Mouse (Mus musculus): ENCODE data around the gene Vmn1r59. TPM values are rescaled to one million over a fixed set of nuclear protein-coding genes. Genes with fewer than 3 reads are reported as not detected.
"Not testable (repeated sequence)": the region's sequence is repeated elsewhere in the genome, so short reads cannot be mapped to it uniquely, and the experiment has no call there.

The Vmn1r59 gene
- polyA plus RNA-seq (2012; rRNA removed) (not detected in 2 replicates), polyA plus RNA-seq (2014; fragmentation: Nextera tagmentation; extraction: Ambion mirVana) (not detected in 2 replicates)

DNA sequence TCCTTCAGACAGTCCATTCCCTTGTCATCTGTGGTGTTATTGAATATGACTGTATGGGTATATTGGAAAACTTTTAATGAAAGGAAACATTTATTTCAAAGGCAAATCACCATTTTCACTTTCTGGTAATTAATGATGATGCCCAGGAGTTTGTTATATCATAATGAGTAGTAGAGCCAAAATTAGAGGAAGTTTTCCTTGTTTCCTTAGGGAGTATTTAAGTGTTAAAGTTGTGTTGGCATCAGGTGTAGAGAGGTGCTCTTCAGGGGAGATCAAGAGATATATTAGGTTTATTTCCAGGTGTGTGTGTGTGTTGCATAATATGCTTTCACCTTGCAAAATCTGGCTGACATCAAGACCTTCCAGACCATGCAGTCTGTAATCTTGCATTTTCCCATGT is at the start of gene Vmn1r59:
Gene Vmn1r59, minus strand, starts transcription at position 101 of the 400 bp plus-strand sequence.
- H3K9ac ChIP-seq (ENCODE audit: low read depth, low read length, severe bottlenecking) = no peak within 1 kb of the TSS

DNA sequence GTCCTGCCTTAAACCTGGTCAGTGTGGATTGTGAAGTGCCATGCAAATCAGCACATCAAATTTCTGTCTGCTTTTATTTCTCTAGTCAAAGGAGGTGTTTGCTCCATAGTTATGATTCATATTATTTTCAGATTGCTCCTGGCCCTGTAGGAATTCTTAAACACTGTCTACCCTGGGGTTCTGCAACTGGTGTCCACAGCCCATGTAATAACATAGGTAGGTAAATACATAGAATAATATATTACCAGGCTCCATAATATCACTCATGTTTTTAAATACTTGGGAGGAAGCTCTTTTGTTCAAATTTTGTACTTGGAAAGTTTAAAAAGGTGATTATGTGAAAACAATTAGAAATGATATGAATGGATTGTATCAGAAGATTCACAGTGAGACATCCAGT is 37.3 kb upstream of the Vmn1r59 start, which contains the start of gene Vmn2r28:
Gene Vmn2r28, minus strand, starts transcription at position 101 of the 400 bp plus-strand sequence.
- H3K9me3 ChIP-seq (ENCODE audit: control insufficient read depth, low read length); ATAC-seq (ENCODE audit: low FRiP score, low read depth): not testable (repeated sequence)

More for the DNA sequence above, at the start of gene Vmn1r59:
- no peak within 1 kb of the TSS for H3K27ac ChIP-seq (replicated peaks; ENCODE audit: low read depth, low read length)
- peaks cover 7% of the 10 kb centered on the region; the same call in 1 of the 2 replicates for H3K9me3 ChIP-seq (ENCODE audit: control insufficient read depth, low read length)
- no peak for TF ChIP-seq POLR2A (IDR thresholded peaks at IDR 0.05; ENCODE audit: borderline replicate concordance, extremely low read depth, insufficient read depth, insufficient read length)
- no peaks in the 10 kb centered on the region for H3K27me3 ChIP-seq (ENCODE audit: control insufficient read depth, insufficient read depth, low read length)
- H3K4me3 ChIP-seq (replicated peaks; ENCODE audit: low read length) = no peak within 1 kb of the TSS
- DNase-seq (ENCODE audit: low spot score) (no peak), ATAC-seq (ENCODE audit: low FRiP score, low read depth) (no peak)
- H3K4me1 ChIP-seq (ENCODE audit: control insufficient read depth, insufficient read depth, low read length) = no peaks in the 10 kb centered on the region
- no peaks in the 10 kb centered on the region for H3K36me3 ChIP-seq (ENCODE audit: control insufficient read depth, insufficient read depth, low read length)
- no peak within 1 kb of the TSS for H3K4me2 ChIP-seq (replicated peaks; ENCODE audit: low read depth, low read length, severe bottlenecking)

DNA sequence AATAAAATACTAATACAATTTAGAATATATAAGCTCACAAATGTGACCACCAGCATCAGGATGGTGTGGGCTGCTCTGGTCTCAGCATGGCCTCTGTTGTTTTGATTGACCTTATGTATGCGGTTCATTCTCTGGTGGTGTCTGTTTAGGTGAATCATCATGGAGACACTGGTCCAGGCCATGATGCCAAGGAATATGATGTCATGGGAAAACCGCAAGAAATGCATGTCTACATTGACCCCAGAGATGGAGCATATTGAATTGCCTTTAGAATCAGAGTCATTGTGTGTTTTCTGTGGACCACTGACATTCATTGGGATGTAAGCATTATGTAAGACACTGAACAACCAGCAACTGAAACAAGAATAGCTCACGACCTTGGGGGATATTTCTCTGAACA is 2.6 kb downstream of the Vmn1r59 start:
- not testable (repeated sequence) for H3K9ac ChIP-seq (ENCODE audit: low read depth, low read length, severe bottlenecking); H3K4me1 ChIP-seq (ENCODE audit: control insufficient read depth, insufficient read depth, low read length); H3K27ac ChIP-seq (replicated peaks; ENCODE audit: low read depth, low read length); H3K27me3 ChIP-seq (ENCODE audit: control insufficient read depth, insufficient read depth, low read length); H3K36me3 ChIP-seq (ENCODE audit: control insufficient read depth, insufficient read depth, low read length); DNase-seq (ENCODE audit: low spot score); ATAC-seq (ENCODE audit: low FRiP score, low read depth); H3K4me3 ChIP-seq (replicated peaks; ENCODE audit: low read length); H3K9me3 ChIP-seq (ENCODE audit: control insufficient read depth, low read length); H3K4me2 ChIP-seq (replicated peaks; ENCODE audit: low read depth, low read length, severe bottlenecking)
- WGBS = 67% methylated on average over 3 of the region's 3 CpGs

More for the DNA sequence above, 37.3 kb upstream of the Vmn1r59 start, which contains the start of gene Vmn2r28:
- H3K4me3 ChIP-seq (replicated peaks; ENCODE audit: low read length); H3K9ac ChIP-seq (ENCODE audit: low read depth, low read length, severe bottlenecking); H3K36me3 ChIP-seq (ENCODE audit: control insufficient read depth, insufficient read depth, low read length); H3K27ac ChIP-seq (replicated peaks; ENCODE audit: low read depth, low read length); H3K27me3 ChIP-seq (ENCODE audit: control insufficient read depth, insufficient read depth, low read length); DNase-seq (ENCODE audit: low spot score); H3K4me2 ChIP-seq (replicated peaks; ENCODE audit: low read depth, low read length, severe bottlenecking); H3K4me1 ChIP-seq (ENCODE audit: control insufficient read depth, insufficient read depth, low read length): not testable (repeated sequence)

DNA sequence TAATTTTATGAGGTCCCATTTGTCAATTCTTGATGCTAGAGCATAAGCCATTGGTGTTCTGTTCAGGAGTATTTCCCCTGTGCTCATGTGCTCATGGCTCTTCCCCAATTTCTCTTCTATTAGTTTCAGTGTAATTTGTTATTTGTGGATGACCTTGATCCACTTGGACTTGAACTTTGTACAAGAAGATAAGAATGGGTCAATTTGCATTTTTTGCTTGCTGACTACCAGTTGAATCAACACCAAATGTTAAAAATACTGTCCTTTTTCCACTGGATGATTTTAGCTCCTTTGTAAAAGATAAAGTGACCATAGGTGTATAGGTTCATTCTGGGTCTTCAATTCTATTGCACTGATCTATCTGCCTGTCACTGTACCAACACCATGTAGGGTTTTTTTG is 7.9 kb downstream of the Vmn1r59 start:
- no peaks in the 10 kb centered on the region for H3K9me3 ChIP-seq (ENCODE audit: control insufficient read depth, low read length)
- DNase-seq (ENCODE audit: low spot score) = no peak
- H3K36me3 ChIP-seq (ENCODE audit: control insufficient read depth, insufficient read depth, low read length) = no peaks in the 10 kb centered on the region
- no peak for ATAC-seq (ENCODE audit: low FRiP score, low read depth)
- H3K4me1 ChIP-seq (ENCODE audit: control insufficient read depth, insufficient read depth, low read length) = no peaks in the 10 kb centered on the region
- no peak overlapping the region for H3K9ac ChIP-seq (ENCODE audit: low read depth, low read length, severe bottlenecking)
- H3K4me3 ChIP-seq (replicated peaks; ENCODE audit: low read length) = no peak overlapping the region
- H3K27ac ChIP-seq (replicated peaks; ENCODE audit: low read depth, low read length) = no peak overlapping the region
- H3K4me2 ChIP-seq (replicated peaks; ENCODE audit: low read depth, low read length, severe bottlenecking) = no peak overlapping the region
- no peak for TF ChIP-seq POLR2A (IDR thresholded peaks at IDR 0.05; ENCODE audit: borderline replicate concordance, extremely low read depth, insufficient read depth, insufficient read length)
- no peaks in the 10 kb centered on the region for H3K27me3 ChIP-seq (ENCODE audit: control insufficient read depth, insufficient read depth, low read length)

DNA sequence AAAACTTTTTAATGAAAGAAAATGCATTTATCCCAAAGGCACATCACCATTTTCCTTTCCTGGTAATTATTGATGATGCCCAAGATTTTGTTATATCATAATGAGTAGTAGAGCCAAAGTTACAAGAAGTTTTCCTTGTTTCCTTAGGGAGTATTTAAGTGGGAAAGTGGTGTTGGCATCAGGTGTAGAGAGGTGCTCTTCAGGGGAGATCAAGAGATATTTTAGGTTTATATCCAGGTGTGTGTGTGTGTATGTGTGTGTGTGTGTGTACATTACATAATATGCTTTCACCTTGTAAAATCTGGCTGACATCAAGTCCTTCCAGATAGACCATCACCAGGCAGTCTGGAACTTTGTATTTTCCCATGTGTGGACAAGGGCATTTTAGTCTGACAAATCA is 43.3 kb downstream of the Vmn1r59 start, which contains the start of gene Vmn1r58:
Gene Vmn1r58, minus strand, starts transcription at position 101 of the 400 bp plus-strand sequence.
- not testable (repeated sequence) for H3K4me2 ChIP-seq (replicated peaks; ENCODE audit: low read depth, low read length, severe bottlenecking); H3K36me3 ChIP-seq (ENCODE audit: control insufficient read depth, insufficient read depth, low read length); H3K9ac ChIP-seq (ENCODE audit: low read depth, low read length, severe bottlenecking); ATAC-seq (ENCODE audit: low FRiP score, low read depth); H3K27ac ChIP-seq (replicated peaks; ENCODE audit: low read depth, low read length); H3K27me3 ChIP-seq (ENCODE audit: control insufficient read depth, insufficient read depth, low read length); H3K4me3 ChIP-seq (replicated peaks; ENCODE audit: low read length); H3K9me3 ChIP-seq (ENCODE audit: control insufficient read depth, low read length); DNase-seq (ENCODE audit: low spot score); H3K4me1 ChIP-seq (ENCODE audit: control insufficient read depth, insufficient read depth, low read length)

GRCm38 (mm10) chr7:5406201-5406600 is 50.4 kb downstream of the Vmn1r59 start:
- Histone ChIP-seq H3K36me3 (ENCODE audit: control insufficient read depth, insufficient read depth, low read length) (no peaks in the 10 kb centered on the region), H3K4me1 (ENCODE audit: control insufficient read depth, insufficient read depth, low read length) (no peaks in the 10 kb centered on the region), H3K4me2 (replicated peaks; ENCODE audit: low read depth, low read length, severe bottlenecking) (no peak overlapping the region), H3K27me3 (ENCODE audit: control insufficient read depth, insufficient read depth, low read length) (no peaks in the 10 kb centered on the region), H3K9ac (ENCODE audit: low read depth, low read length, severe bottlenecking) (no peak overlapping the region), H3K9me3 (ENCODE audit: control insufficient read depth, low read length) (peaks cover 3% of the 10 kb centered on the region; the same call in 1 of the 2 replicates), H3K27ac (replicated peaks; ENCODE audit: low read depth, low read length) (no peak overlapping the region), H3K4me3 (replicated peaks; ENCODE audit: low read length) (no peak overlapping the region)
- DNase-seq (ENCODE audit: low spot score) = no peak
- TF ChIP-seq POLR2A (IDR thresholded peaks at IDR 0.05; ENCODE audit: borderline replicate concordance, extremely low read depth, insufficient read depth, insufficient read length) = no peak
- WGBS = 31% methylated on average over 2 of the region's 2 CpGs
- no peak for ATAC-seq (ENCODE audit: low FRiP score, low read depth)

Other genes starting within 250 kb of the Vmn1r59 start
- not detected in 2 replicates for gene Vmn1r57, start 238.3 kb downstream of the Vmn1r59 start, polyA plus RNA-seq (2012; rRNA removed)
- not detected in 2 replicates for gene Vmn1r57, start 238.3 kb downstream of the Vmn1r59 start, polyA plus RNA-seq (2014; fragmentation: Nextera tagmentation; extraction: Ambion mirVana)
- gene Gm5065, start 106.2 kb downstream of the Vmn1r59 start, polyA plus RNA-seq (2012; rRNA removed) = not detected in 2 replicates
- gene Gm5065, start 106.2 kb downstream of the Vmn1r59 start, polyA plus RNA-seq (2014; fragmentation: Nextera tagmentation; extraction: Ambion mirVana) = not detected in 2 replicates
- gene Nlrp2, start 105.7 kb downstream of the Vmn1r59 start, polyA plus RNA-seq (2012; rRNA removed) = not detected in 2 replicates
- gene Nlrp2, start 105.7 kb downstream of the Vmn1r59 start, polyA plus RNA-seq (2014; fragmentation: Nextera tagmentation; extraction: Ambion mirVana) = not detected in 2 replicates
- gene Vmn1r58, start 43.4 kb downstream of the Vmn1r59 start, polyA plus RNA-seq (2012; rRNA removed) = not detected in 2 replicates
- not detected in 2 replicates for gene Vmn1r58, start 43.4 kb downstream of the Vmn1r59 start, polyA plus RNA-seq (2014; fragmentation: Nextera tagmentation; extraction: Ambion mirVana)
- gene Vmn2r28, start 37.2 kb upstream of the Vmn1r59 start, polyA plus RNA-seq (2012; rRNA removed) = not detected in 2 replicates
- gene Vmn2r28, start 37.2 kb upstream of the Vmn1r59 start, polyA plus RNA-seq (2014; fragmentation: Nextera tagmentation; extraction: Ambion mirVana) = not detected in 2 replicates
- not detected in 2 replicates for gene Vmn1r60, start 90.5 kb upstream of the Vmn1r59 start, polyA plus RNA-seq (2012; rRNA removed)
- gene Vmn1r60, start 90.5 kb upstream of the Vmn1r59 start, polyA plus RNA-seq (2014; fragmentation: Nextera tagmentation; extraction: Ambion mirVana) = not detected in 2 replicates
- not detected in 2 replicates for gene Vmn1r61, start 156.5 kb upstream of the Vmn1r59 start, polyA plus RNA-seq (2012; rRNA removed)
- not detected in 2 replicates for gene Vmn1r61, start 156.5 kb upstream of the Vmn1r59 start, polyA plus RNA-seq (2014; fragmentation: Nextera tagmentation; extraction: Ambion mirVana)
- not detected in 2 replicates for gene Vmn1r62, start 216.9 kb upstream of the Vmn1r59 start, polyA plus RNA-seq (2012; rRNA removed)
- not detected in 2 replicates for gene Vmn1r62, start 216.9 kb upstream of the Vmn1r59 start, polyA plus RNA-seq (2014; fragmentation: Nextera tagmentation; extraction: Ambion mirVana)

All from limb, embryonic 14.5 days (tissue).